Mouse (Mus musculus): ENCODE measurements at regions not wholly inside any gene's neighbourhood (a gene's known extent, or its start where the extent isn't known, plus 50 kb on each side); places are given as distances from the start of the nearest gene placed in this dataset.

DNA sequence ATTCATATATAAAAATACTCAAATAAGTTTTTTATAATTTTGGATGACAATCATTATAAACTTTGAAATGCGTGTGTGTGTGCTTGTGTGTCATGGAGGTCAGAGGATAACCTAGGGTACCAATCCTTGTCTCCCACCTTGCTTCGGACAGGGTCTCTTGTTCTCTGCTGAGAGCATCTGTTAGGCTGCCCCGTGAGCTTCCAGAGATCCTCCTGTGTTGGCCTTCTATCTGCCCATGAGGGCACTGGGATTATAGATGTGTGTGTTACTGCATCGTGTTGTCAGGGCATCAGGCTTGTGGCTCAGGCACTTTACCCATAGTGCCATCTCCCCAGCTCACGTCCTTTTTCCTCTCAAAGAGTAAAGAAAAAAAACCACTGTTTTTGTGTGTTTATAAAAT is 180.0 kb upstream of the Got2 start:
- TF ChIP-seq POLR2A (IDR thresholded peaks at IDR 0.05; ENCODE audit: insufficient read depth, low read depth, low read length) (no peak), CTCF (IDR thresholded peaks at IDR 0.05; ENCODE audit: insufficient read depth, low read depth, low read length) (no peak)

Data from olfactory bulb, adult 2 months (tissue).